Mouse (Mus musculus): ENCODE measurements around the gene Ankrd13d.

Ankrd13d gene

DNA sequence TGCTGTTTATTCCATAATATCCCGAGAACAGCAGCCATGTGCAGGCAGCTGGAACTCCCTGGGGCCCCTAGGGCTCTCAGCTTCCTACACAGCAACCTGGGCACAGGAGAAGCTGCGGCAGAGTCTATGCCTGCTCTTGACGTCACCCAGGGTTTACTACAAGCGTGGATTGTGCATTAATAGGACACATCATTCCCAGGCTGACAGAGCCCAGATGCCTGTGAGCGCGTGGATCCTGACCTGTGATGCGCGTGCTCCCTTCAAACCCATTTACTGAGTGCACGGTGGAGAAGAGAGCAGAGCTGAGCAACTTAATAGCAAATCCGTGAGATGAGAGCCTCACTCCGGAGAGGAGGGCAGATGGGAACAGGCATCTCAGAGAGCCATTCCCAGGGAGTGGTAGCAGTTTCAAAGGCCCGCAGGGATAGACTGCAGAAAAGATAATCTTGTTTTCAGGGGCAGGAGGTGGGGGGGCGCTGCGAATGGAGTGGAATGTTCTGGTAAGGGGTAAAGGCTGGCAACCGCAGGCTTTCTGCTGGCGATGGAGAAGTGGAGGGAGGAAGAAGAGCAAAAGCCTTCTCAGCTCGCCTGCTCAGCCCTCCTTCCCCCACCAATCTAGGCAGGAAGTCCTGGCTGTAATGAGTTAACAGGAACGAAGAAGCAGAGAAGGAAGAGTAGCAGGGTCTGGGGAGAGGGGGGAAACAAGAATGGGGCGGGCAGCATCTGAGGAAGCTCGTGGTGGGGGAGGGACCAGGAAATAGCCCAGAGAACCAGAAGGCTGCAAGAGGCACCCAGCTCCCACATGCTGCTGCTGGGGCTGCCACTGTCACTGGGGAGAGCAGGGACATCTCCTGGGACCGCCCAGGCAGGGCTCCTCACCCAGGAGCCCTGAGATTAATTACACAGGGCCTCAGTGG lies 19.1 kb upstream of the Ankrd13d start:
- DNase-seq (ENCODE audit: low spot score in 2 of 2): no peak

DNA sequence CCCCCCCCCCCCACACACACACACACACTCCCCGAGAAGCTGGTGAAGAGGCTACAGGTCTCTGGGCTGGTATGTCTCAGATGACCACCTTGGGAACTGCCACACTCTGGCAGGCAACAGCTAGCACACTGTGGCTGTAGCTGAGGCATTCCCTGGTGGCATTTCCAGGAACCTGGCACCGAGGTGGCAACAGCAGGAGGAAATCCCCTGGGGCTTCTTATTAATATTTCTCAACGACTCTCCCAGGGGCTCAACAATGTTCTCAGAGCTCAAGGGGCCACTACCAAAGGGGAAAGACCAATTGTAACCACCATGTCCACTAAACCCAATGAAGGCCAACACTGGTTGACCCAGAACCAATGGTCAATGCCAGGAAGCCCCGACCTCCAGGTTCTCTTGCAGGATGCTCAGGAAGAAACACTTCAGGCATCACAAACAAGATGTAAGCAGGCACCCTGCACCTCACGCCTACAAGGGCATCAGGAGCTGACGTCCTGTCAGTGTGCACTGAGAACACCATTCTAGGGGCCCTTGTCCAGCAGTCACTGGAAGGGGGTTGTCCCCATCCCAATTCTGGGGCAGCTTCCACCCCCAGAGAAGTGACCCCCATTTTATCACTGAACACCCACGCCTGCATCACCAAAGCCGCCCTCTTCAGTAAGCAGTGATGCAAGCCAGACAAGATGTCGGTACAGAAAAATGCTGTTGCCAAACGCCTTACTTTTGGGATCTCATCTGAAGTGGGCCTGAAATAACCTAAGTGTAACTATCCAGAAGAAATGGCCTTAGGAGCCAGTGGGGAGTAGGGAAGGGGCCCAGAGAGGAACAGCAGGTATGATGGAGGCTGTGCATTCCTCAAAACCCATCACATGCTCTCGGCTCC lies 18.2 kb upstream of the Ankrd13d start:
- no peak for DNase-seq (ENCODE audit: low spot score in 2 of 2)

DNA sequence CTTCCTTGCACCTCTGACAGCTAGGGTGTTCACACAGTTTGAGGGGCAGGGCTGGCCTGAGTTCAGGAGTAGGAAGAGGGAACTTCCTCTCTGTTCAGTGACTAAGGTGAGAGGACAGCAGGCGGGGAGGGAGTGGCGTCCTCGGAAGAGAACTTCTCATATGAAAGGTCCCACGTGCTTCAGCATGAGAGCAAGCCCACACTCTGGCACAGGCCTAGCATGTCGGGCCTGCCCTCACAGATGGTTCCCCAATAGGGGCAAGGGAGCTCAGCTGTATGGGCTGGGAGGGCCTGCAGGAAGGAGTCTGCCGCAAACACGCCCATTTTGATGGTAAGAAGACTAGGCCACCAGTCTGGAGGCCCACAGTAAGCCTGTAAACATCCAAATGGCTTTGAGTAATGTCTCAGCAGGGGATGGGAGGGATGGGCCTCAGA lies 17.4 kb upstream of the Ankrd13d start:
- DNase-seq (ENCODE audit: low spot score in 2 of 2): no peak

DNA sequence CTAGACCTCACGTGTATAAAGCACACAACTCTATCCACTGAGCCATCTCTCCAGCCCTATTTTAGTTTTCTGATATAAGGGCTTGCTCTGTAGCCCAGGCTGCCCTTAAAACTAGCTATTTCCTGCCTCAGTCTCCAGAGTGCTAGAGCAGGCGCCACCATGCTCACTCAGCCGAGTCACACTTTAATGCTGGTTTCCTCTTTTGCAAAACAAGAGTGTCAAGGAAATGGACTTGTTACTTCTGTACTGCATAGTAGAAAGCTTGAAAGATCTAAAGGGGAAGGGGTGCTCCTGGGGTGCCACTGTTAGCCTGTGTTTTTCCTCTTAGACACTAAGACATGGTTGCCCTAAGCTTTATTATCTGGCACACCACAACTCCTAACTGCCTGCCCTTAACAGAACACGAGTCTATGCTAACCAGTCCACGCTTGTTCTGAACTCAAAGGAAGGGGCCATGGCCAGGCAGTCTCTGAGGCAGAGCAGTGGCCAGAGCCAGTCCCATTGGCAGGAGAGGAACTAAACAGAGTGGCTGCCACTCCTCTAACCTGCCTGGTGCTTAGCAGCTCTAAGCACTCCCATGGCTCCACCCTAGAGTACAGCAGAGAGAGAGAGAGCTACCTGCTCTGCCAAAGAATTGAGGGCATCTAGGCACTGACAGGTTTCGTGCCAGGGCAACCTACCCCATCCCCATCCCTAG lies 16.8 kb upstream of the Ankrd13d start:
- no peak for DNase-seq (ENCODE audit: low spot score in 2 of 2)

DNA sequence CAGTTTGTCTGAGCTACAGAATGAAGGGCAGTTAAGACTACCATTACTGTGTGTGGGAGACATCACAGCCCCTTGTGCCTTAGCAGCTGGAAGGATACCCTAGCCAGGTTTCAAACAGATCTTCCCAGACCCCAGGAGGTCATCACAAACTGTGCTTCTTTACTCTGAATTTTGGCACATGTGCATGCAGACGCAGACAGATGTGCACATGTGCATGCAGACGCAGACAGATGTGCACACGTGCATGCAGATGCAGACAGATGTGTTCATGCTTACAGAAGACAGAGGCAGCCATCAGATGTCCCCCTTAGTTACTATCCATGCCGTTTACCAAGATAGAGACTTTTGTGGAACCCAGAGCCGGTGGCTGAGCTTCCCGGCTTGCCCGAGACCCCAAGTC lies 16.2 kb upstream of the Ankrd13d start:
- no peak for DNase-seq (ENCODE audit: low spot score in 2 of 2)

DNA sequence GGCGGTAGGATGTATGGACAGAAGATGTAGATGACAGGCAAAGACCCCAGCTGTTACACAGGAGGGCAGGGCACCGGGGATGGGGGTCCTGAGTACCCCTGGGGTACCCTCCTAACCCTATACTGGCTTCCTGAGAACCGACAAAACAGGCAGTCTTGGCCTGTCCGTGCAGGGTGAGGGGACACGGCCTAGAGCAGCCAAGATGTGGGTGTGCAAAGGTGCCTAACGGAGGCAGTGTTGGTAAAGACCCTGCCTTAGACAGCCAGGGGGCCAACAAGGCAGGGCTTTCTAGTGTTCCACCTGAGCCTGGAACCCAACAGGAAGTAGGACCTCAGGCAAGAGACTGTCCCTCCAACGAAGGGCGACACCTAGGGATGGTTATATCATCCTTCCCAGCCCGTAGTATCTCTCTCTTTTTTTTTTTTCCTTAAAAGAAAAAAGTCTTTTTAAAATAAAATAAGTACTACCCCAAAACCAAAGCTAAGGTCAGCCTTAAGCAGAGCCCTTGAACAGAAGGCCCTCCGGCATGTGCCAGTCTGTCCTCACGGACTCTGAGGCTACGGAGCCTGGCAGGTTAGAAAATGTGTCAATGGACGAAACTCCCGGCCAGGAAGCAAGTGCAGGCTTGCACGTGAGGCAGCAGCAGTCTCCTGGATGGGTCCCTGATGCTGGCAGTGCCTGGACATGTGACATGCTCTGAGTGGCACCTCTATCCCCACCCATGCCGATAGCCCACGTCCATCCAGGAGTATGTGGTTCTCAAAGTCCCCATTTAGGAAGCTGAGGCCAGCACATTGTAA lies 15.6 kb upstream of the Ankrd13d start:
- DNase-seq (ENCODE audit: low spot score in 2 of 2): no peak

DNA sequence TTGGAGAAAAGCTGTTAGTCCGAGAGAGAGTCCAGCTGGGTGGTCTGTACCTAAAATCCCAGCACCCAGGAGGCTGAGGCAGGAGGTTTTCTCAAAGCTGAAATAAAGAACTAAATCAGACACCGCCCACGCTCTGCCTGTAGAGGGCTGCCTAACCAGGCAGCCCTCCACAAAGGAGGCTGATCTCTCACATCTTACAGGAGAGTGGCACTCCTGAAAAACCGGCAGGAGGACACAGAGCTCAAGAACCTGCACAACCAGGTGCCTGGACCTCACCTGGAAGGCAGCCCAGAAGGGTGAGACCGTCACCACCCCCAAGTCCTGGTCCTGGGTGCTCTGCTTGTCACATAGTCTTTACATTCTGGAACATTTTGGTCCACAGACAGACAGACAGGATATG lies 14.9 kb upstream of the Ankrd13d start:
- no peak for DNase-seq (ENCODE audit: low spot score in 2 of 2)

DNA sequence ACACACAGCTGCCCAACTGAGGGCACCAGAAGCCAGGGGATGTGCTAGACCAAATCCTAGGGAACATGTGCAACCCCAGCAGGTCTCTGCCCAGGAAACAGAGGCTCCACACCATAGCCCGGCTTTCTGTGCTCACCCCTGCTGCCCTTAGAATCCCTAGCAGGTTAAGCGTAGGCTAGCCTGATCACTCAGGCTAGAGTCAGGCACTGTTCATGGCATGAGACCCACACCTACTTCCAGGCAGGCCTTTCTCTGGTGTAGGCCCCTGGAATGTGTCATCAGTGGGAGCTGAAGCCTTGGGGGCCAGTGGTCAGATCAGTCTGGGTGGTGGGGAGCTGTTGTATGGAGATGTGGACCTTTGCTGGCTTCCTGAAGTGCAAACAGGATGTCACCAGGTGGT lies 13.7 kb upstream of the Ankrd13d start:
- DNase-seq (ENCODE audit: low spot score in 2 of 2): no peak

DNA sequence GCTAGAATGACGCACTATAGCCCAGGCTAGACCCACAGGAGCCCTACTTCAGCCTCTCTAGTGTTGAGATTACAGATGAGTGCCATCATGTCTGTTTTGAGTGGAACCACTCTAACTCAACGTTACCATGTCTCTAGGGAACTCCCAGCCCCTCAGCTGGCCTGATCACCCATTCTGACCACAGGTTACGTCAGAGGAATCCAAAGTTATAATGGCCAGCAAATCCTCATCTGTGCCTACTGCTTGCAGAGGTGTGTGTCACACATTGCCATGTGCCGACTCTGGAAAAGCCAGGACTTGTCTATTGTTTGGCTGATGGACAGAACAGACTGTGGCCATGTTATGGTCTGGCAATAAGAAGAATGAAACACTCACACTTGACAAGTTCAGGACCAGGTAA lies 12.5 kb upstream of the Ankrd13d start:
- DNase-seq (ENCODE audit: low spot score in 2 of 2): no peak

DNA sequence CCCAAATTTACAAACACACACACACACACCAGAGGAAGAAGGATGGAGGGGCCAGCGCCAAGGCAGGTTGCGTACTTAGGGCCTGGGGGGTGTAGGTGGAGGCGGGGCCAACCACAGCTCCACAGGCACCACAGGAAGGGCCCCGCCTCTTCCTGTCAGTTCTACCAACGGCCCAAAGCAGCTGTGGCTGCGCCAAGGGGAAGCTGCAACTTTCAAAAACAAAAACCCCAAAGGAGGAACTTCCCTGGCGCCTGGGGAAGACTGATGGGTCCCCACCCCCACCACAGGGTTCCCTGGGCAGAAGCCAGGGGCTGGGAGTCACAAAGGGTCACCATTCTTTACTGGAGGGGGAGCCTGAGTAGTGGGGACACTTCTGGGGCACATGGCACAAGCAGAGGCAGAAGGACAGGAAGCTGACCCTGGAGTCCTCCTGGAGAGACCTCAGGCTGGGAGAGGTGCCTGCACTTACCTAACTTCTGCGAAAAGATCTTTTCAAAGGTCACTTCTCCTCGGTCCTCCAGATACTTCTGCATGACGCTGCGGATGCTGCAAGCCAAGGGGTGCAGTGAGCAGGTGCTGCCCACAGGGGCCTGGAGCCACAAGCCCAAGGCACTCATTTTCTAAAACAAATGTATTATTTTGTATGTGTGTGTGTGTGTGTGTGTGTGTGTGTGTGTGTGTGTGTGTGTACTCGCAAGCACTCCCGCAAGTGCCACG lies 11.6 kb upstream of the Ankrd13d start:
- DNase-seq (ENCODE audit: low spot score in 2 of 2): no peak

DNA sequence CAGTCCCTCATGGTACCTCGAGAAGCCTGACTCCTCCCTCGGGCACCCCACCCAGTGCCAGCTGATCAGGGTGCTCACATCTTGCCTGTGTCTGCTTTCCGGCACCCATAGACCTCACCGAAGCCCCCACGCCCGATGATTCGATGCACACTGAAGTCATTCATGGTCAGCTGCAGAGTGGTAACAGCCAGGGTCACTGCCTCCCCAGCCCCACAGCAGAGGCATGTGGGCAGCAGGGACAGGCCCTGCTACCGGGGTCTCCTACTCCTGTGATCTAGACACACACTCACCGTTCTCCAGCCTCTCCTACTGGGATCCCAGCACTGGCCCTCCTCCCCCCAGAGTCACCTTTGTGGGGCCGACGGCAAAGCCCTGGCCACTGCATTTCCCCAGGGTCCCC lies 8.2 kb upstream of the Ankrd13d start:
- DNase-seq (ENCODE audit: low spot score in 2 of 2): no peak

DNA sequence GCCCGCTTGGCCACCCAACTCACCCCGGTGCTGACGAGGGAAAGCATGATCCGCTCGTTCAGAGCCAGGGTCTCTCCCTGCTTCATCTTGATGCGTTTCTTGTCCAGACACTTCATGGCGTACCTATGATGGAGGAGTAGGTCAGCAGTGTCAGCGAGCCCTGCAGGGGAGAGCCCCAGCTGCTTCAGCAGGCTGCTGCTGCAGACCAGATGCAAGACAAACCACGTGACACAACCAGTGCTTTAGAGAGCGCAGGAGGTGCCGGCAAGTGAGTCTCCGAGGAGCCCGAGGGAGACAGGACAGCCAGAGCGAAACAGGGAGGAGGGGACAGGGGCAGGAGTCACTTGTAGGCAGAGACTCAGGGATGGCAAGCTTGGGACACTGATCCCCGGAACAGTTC lies 7.8 kb upstream of the Ankrd13d start:
- no peak for DNase-seq (ENCODE audit: low spot score in 2 of 2)

DNA sequence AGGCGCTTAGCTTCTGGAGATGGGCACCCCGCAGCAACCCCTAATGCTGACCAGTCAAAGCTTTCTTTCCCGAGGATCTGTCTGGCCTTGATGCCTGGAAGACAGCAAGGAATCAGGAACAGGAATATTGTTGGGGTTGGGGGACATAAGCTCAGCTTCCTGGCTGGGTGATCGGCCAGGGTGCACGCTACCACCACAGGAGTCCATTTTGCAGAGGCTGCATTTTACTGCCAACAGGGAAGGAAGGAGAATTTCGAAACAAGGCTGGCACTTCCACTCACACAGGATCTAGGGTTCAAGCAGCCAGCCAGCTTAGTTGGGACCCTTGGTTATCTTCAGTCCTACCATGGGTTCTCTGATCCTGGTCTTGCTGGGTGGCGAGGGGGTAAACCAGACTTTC lies 716 bp upstream of the Ankrd13d start:
- DNase-seq (ENCODE audit: low spot score in 2 of 2): no peak

DNA sequence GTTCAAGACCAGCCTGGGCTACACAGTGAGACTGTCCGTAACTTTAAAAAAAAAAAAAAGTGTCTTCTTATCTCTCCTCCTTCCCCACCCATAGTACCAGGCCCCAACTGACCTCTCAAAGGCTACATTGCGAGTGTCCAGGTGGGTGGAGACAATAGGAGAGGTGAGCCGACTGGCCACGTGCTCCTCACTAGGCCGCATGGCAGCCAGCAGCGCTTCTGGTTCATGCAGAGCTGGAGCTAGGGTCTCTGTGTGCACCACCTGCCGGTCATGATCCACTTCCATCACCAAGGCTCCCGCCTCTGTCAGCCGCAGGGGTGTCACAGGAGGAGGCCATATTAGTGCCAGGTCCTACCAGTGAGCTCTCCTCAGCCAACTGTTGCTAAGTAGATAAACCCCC lies 2.5 kb downstream of the Ankrd13d start:
- DNase-seq (ENCODE audit: low spot score in 2 of 2): no peak

DNA sequence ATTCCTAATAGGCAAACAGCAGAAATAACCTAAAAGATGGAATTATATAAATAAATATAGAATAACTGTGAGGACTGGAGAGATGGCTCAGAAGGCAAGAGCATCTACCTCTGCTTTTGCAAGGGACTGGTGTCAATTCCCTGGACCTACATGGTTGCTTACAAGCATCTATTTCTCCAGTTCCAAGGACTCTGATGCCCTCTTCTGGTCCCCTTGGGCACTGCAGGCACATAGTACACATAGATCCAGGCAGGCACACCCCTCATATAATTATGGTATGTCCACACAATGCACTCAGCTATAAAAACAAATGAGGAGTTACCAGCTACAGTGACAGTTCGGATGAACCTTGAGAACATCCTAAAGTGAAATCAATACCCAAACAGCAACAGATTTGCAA lies 3.5 kb downstream of the Ankrd13d start:
- DNase-seq (ENCODE audit: low spot score in 2 of 2): no peak

DNA sequence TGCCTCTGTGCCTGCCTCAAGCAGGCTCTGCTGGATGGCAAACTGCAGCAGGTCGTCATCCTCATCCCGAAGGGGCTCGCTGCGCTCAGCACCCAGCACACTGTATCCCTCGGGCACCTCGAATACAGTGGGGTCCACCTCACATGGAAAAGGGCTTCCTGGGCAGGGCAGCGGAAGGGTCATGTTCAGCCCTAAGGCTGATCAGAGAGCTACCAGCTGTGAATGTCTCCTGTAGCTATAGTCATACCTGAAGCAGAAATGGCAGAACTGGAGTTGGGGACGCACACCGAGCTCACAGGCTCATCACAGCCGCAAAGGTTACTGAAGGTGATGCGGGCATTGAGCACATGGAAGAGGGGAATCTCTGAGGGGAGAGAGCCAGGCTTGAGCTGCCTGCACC lies 12.0 kb downstream of the Ankrd13d start:
- no peak for DNase-seq (ENCODE audit: low spot score in 2 of 2)

DNA sequence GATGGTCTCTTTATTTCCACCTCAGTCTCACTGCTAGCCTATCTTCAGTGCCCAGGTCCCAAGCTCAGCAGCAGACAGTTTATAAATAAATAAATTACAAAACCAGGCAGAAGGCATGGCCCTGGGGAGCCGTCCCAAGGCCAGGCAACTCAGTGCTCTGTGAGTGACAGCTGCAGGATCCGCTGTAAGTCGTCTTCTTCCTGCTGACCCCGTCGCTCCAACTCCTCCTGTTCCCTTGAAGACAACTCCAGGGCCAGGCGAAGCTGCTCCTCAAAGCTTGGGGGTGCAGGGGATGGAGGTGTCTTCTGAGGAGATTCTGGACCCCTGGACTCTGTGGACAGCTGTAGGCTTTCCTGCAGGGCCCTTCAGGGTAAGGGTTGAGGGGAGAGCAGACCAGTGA lies 12.8 kb downstream of the Ankrd13d start:
- DNase-seq (ENCODE audit: low spot score in 2 of 2): no peak

DNA sequence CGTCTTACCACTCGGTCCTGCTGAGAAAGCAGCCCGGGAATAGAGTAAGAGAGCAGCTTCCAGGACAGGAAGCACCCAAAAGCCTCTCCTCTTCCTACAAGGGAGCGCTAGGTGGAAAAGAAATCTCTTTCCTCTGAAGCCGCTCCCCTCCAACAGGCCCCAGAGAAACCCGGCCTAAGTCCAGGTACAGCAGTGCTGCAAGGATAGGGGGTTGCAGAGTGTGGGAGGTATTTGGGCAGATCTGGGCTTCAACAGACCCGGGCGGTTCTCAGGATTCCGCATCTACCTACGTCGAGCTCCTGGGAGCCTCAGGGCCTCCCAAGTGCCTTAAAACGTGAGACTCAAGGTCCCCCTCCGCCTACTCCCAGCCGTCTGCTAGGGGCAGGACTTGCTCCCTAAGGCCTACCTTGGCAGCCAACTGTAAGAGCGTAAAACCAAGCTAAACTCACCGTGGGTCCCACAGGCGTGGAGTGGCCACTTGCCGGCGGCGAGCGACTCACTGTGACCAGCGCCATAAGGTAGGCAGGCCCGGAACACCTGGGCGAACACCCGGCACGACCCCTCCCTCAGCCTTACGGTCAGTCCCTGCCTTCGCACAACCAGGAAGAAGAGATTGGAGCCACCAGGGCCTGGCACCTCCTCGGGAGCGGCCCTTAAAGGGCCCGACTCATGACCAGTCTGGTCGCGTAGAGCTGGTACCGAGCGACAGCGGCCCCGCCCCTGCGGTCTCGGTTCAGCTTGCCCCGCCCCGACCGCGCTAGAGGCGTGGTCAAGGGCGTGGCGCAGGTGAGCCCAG lies 14.2 kb downstream of the Ankrd13d start, which contains the start of gene Ssh3:
Ssh3 (minus strand) TSS at position 615 of the 796 bp plus-strand sequence.
- no peak for DNase-seq (ENCODE audit: low spot score in 2 of 2)

DNA sequence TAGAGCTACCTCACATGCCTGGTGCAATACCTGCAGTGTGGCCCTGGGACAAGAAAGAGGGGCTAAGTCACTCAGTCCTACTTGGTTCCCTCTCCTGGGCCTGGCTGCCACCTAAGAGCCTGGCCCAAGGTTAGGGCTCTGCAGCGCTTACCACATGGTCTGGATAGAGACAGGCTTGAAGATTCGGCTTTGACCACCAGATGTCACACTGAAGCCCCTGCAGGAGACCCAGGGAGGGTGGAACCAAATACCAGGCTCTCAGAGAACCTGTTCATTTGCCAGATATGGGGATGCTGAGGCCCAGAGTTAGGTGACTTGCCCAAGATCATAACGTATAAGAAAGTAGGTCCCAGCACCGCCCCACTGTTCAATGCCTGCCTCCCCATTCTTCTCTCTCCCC lies 17.0 kb downstream of the Ankrd13d start:
- no peak for DNase-seq (ENCODE audit: low spot score in 2 of 2)
